Mouse (Mus musculus) liver, embryonic 14.5 days (tissue): ENCODE measurements around the gene Gdap1l1. TPM values are rescaled to one million over a fixed set of nuclear protein-coding genes. Genes with fewer than 3 reads are reported as not detected.

Experiments
- ATAC-seq: fragments of 200-750 bp; cut with Nextera tagmentation; 2 replicates; pipeline ENCODE4 v1.8.0; 2017; ENCODE audit warnings: moderate number of reproducible peaks, mild to moderate bottlenecking, moderate library complexity; ENCODE audit not compliant: insufficient read depth
- DNase-seq, 3 experiments: peaks; one replicate each; pipeline ENCODE4 v3.0.0-alpha.2; 2012 to 2013; ENCODE audit warnings: low read depth in 3 of 3, low spot score in 3 of 3
- H3K27ac ChIP-seq: fragments of 300-500 bp; sonication (generic); 2 replicates; pipeline ENCODE4 v1.5.1; 2014; ENCODE audit warnings: moderate library complexity, mild to moderate bottlenecking, control low read depth, inconsistent platforms
- H3K27me3 ChIP-seq: fragments of 300-500 bp; sonication (generic); 2 replicates; pipeline ENCODE4 v1.6.1; 2014; ENCODE audit warnings: mild to moderate bottlenecking, low read length, moderate library complexity; ENCODE audit not compliant: control insufficient read depth, insufficient read depth
- H3K36me3 ChIP-seq: fragments of 300-500 bp; sonication (generic); replicated peaks from 2 replicates; pipeline ENCODE4 v1.6.1; 2014; ENCODE audit warnings: low read depth; ENCODE audit not compliant: control insufficient read depth, insufficient read depth
- H3K4me1 ChIP-seq, 2 experiments: fragments of 200-500 bp in 1 of 2; fragments of 300-500 bp in 1 of 2; sonication (generic) in 1 of 2; replicated peaks; 2 replicates each; pipeline ENCODE4 v1.6.1; 2012 to 2014; ENCODE audit warnings: antibody characterized with exemption in 1 of 2, inconsistent platforms in 1 of 2, low read length in 1 of 2; ENCODE audit not compliant: control insufficient read depth in 2 of 2, insufficient read depth in 2 of 2
- H3K4me2 ChIP-seq: fragments of 300-500 bp; sonication (generic); 2 replicates; pipeline ENCODE4 v1.6.1; 2014; ENCODE audit warnings: low read depth, mild to moderate bottlenecking, control low read depth, moderate library complexity
- H3K4me3 ChIP-seq, 2 experiments: fragments of 200-500 bp in 1 of 2; fragments of 300-500 bp in 1 of 2; sonication (generic) in 1 of 2; 2 replicates each; pipeline ENCODE4 v1.5.1; 2012 to 2014; ENCODE audit warnings: low read depth in 2 of 2, low read length in 2 of 2, mild to moderate bottlenecking in 2 of 2, control low read depth in 1 of 2, inconsistent platforms in 1 of 2, moderate library complexity in 1 of 2; ENCODE audit not compliant: insufficient read depth in 1 of 2
- H3K9ac ChIP-seq: fragments of 300-500 bp; sonication (generic); replicated peaks from 2 replicates; pipeline ENCODE4 v1.6.1; 2014; ENCODE audit warnings: mild to moderate bottlenecking, control low read depth, moderate library complexity
- H3K9me3 ChIP-seq: fragments of 300-500 bp; sonication (generic); 2 replicates; pipeline ENCODE4 v1.6.1; 2016; ENCODE audit warnings: low read length, mixed read lengths; ENCODE audit not compliant: control insufficient read depth
- CTCF ChIP-seq: IDR thresholded peaks from 2 replicates; pipeline ENCODE4 v1.5.1; 2016; ENCODE audit warnings: antibody characterized with exemption, low read depth, control low read depth
- EP300 ChIP-seq: IDR thresholded peaks from 2 replicates; pipeline ENCODE4 v1.6.1; 2016; ENCODE audit warnings: antibody characterized with exemption, low read depth
- WGBS: fragments of 180-500 bp; shearing (Covaris S2); extraction: QIAGEN DNeasy Blood & Tissue Kit; methylation state at CpG from one replicate; pipeline ENCODE4 v1.1.7; 2014; ENCODE audit not compliant: insufficient replicate concordance; 5-methylcytosine and 5-hydroxymethylcytosine counted together
- polyA plus RNA-seq, 2 experiments: library from polyadenylated mRNA; depleted of rRNA in 1 of 2; stranded (reverse) in 1 of 2; unstranded in 1 of 2; fragments of >200 nt; fragmentation: Nextera tagmentation in 1 of 2; extraction: Ambion mirVana in 1 of 2; gene quantifications; 2 replicates each; pipeline versions ENCODE4 v1.2.1 to v1.2.3; 2012 to 2014

The Gdap1l1 gene
- 0.03 and 0.18 TPM in 2 replicates for polyA plus RNA-seq (2012; rRNA removed)
- polyA plus RNA-seq (2014; fragmentation: Nextera tagmentation; extraction: Ambion mirVana), result 0.11 TPM in 1 of 2 replicates, not detected in the other

- DNase-seq (no peak), ATAC-seq (no peak)
- Histone ChIP-seq H3K4me3 (no peak within 1 kb of the TSS), H3K4me2 (no peak within 1 kb of the TSS), H3K27ac (no peak within 1 kb of the TSS), H3K4me1 (no peaks in the 10 kb centered on the region), H3K9me3 (no peaks in the 10 kb centered on the region), H3K27me3 (peaks cover 12% of the 10 kb centered on the region), H3K9ac (no peak within 1 kb of the TSS), H3K36me3 (no peaks in the 10 kb centered on the region)
- TF ChIP-seq EP300 (no peak), CTCF (no peak)
- WGBS, result 3% methylated on average over 18 of the region's 18 CpGs
These were observed at the start of gene Gdap1l1 for GRCm38 (mm10) chr2:163438246-163438618. Gdap1l1 (plus strand) TSS chr2:163438476.

- 51% methylated on average over 6 of the region's 6 CpGs for WGBS
- no peak for ATAC-seq
- no peak overlapping the region for H3K4me2 ChIP-seq
These were observed 45.8 kb upstream of the Gdap1l1 start for GRCm38 (mm10) chr2:163392436-163392835.

GRCm38 (mm10) chr2:163393241-163393640 is 45.0 kb upstream of the Gdap1l1 start:
- Histone ChIP-seq H3K4me3 (no peak overlapping the region), H3K27me3 (no peaks in the 10 kb centered on the region), H3K9me3 (no peaks in the 10 kb centered on the region), H3K9ac (no peak overlapping the region), H3K4me2 (no peak overlapping the region), H3K36me3 (no peaks in the 10 kb centered on the region), H3K27ac (no peak overlapping the region), H3K4me1 (no peaks in the 10 kb centered on the region)
- WGBS, result 72% methylated on average over 10 of the region's 10 CpGs
- no peak for TF ChIP-seq EP300
- no peak for TF ChIP-seq CTCF
- ATAC-seq (no peak), DNase-seq (no peak)

More at GRCm38 (mm10) chr2:163392436-163392835, 45.8 kb upstream of the Gdap1l1 start:
- H3K27me3 ChIP-seq, result no peaks in the 10 kb centered on the region
- no peak overlapping the region for H3K9ac ChIP-seq
- no peak for TF ChIP-seq EP300
- TF ChIP-seq CTCF, result no peak
- no peak for DNase-seq
- no peaks in the 10 kb centered on the region for H3K36me3 ChIP-seq
- H3K27ac ChIP-seq, result no peak overlapping the region
- no peaks in the 10 kb centered on the region for H3K4me1 ChIP-seq
- H3K9me3 ChIP-seq, result no peaks in the 10 kb centered on the region
- no peak overlapping the region for H3K4me3 ChIP-seq

DNA sequence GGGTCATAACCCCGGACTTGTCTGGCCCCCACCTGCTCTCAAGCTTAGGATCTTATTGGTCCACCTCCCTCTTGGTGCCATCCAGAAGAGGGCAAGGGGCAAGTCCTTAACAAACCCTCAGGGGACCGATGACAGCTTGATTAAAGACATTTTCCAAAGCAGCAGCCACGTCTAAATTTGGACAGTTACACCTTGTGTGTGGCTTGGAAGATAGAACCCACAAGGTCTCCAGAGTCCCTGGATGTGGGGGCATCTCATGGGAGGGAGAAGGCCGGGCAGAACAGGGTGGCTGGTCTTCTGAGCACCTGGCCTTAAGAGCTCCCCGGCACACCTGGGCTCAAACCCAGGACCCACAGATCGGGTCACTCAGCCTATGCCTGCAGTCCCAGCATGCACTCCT is 44.3 kb upstream of the Gdap1l1 start:
- TF ChIP-seq CTCF (no peak), EP300 (no peak)
- Histone ChIP-seq H3K27me3 (no peaks in the 10 kb centered on the region), H3K27ac (no peak overlapping the region), H3K9ac (no peak overlapping the region), H3K4me1 (no peaks in the 10 kb centered on the region), H3K4me2 (no peak overlapping the region), H3K9me3 (no peaks in the 10 kb centered on the region), H3K4me3 (no peak overlapping the region), H3K36me3 (no peaks in the 10 kb centered on the region)
- DNase-seq (no peak), ATAC-seq (no peak)
- 55% methylated on average over 6 of the region's 6 CpGs for WGBS

- TF ChIP-seq CTCF, result no peak
- TF ChIP-seq EP300, result no peak
- WGBS, result 55% methylated on average over 6 of the region's 6 CpGs
- Histone ChIP-seq H3K4me2 (no peak overlapping the region), H3K4me3 (no peak overlapping the region), H3K36me3 (no peaks in the 10 kb centered on the region), H3K27me3 (no peaks in the 10 kb centered on the region), H3K9me3 (no peaks in the 10 kb centered on the region), H3K4me1 (no peaks in the 10 kb centered on the region), H3K27ac (no peak overlapping the region), H3K9ac (no peak overlapping the region)
- DNase-seq (no peak), ATAC-seq (no peak)
These were observed 43.3 kb upstream of the Gdap1l1 start for GRCm38 (mm10) chr2:163394977-163395376.
